Mouse (Mus musculus) gastrocnemius, adult 2 months (tissue): ENCODE data around the gene Wipf3. TPM values are rescaled to one million over a fixed set of nuclear protein-coding genes. Genes with fewer than 3 reads are reported as not detected.

Experiments used
- DNase-seq: peaks from one replicate; pipeline ENCODE4 v3.0.0; 2022
- H3K27ac ChIP-seq: fragments of 200-600 bp; 2 replicates; pipeline ENCODE4 v1.8.1; 2022; ENCODE audit warnings: mild to moderate bottlenecking
- H3K4me3 ChIP-seq: fragments of 200-600 bp; 2 replicates; pipeline ENCODE4 v1.8.1; 2022; ENCODE audit warnings: mild to moderate bottlenecking, moderate library complexity
- CTCF ChIP-seq: fragments of 200-600 bp; IDR thresholded peaks from 2 replicates; pipeline ENCODE4 v1.8.1; 2022; ENCODE audit warnings: antibody characterized with exemption, mild to moderate bottlenecking, moderate library complexity
- intact Hi-C: fragments of 180-260 bp; cut with DNase I; formaldehyde crosslinking; loops from one replicate; pipeline ENCODE4 v1.15.1; 2025
- total RNA-seq, 2 experiments: library from RNA; stranded (reverse); gene quantifications; 2 replicates each; pipeline ENCODE4 v1.2.3; 2021

Gene Wipf3
- total RNA-seq, 2 experiments from 2014 or later, result 11.3 to 14.3 TPM

GRCm38 (mm10) chr6:54463701-54464458, 34.5 kb downstream of the Wipf3 start:
- Histone ChIP-seq H3K4me3 (no peak overlapping the region), H3K27ac (peak overlapping the region; percentile 46; the same call in 1 of the 2 replicates)
- TF ChIP-seq CTCF, result no peak
- DNase-seq, result peak; percentile 58
- intact Hi-C loops, result loop anchor here (2.0 kb wide), 1 partner anchor 29 kb away; no protein-coding TSS in a partner anchor

- no peak overlapping the region for H3K27ac ChIP-seq
Measured at GRCm38 (mm10) chr6:54464926-54465325, 35.5 kb downstream of the Wipf3 start.

GRCm38 (mm10) chr6:54467371-54467770, 38.0 kb downstream of the Wipf3 start:
- H3K27ac ChIP-seq, result peak overlapping the region; percentile 90
- intact Hi-C loops, result no loop called here
- peak; percentile 44 for DNase-seq
- H3K4me3 ChIP-seq, result peak overlapping the region; percentile 33; the same call in 1 of the 2 replicates
- TF ChIP-seq CTCF, result no peak

More at GRCm38 (mm10) chr6:54464926-54465325, 35.5 kb downstream of the Wipf3 start:
- intact Hi-C loops, result loop anchor here (2.0 kb wide), 1 partner anchor 30 kb away; no protein-coding TSS in a partner anchor
- no peak overlapping the region for H3K4me3 ChIP-seq
- DNase-seq, result no peak
- TF ChIP-seq CTCF, result no peak

GRCm38 (mm10) chr6:54471866-54472265, 42.5 kb downstream of the Wipf3 start:
- intact Hi-C loops, result no loop called here
- peak overlapping the region; percentile 75 for H3K27ac ChIP-seq
- TF ChIP-seq CTCF, result no peak
- H3K4me3 ChIP-seq, result no peak overlapping the region
- DNase-seq, result no peak

GRCm38 (mm10) chr6:54472846-54473715, 43.7 kb downstream of the Wipf3 start:
- intact Hi-C loops, result no loop called here
- TF ChIP-seq CTCF, result no peak
- Histone ChIP-seq H3K27ac (peak overlapping the region; percentile 20; the same call in 1 of the 2 replicates), H3K4me3 (no peak overlapping the region)
- no peak for DNase-seq

- Histone ChIP-seq H3K4me3 (no peak overlapping the region), H3K27ac (peak overlapping the region; percentile 38; the same call in 1 of the 2 replicates)
- intact Hi-C loops, result loop anchor here (5.0 kb wide), 1 partner anchor 69 kb away; no protein-coding TSS in a partner anchor
- DNase-seq, result no peak
- no peak for TF ChIP-seq CTCF
Measured at GRCm38 (mm10) chr6:54475926-54476667, 46.7 kb downstream of the Wipf3 start.

GRCm38 (mm10) chr6:54478646-54479324, 49.4 kb downstream of the Wipf3 start:
- Histone ChIP-seq H3K4me3 (no peak overlapping the region), H3K27ac (no peak overlapping the region)
- peak; percentile 56 for TF ChIP-seq CTCF
- intact Hi-C loops, result loop anchor here (5.0 kb wide), 1 partner anchor 71 kb away; no protein-coding TSS in a partner anchor
- peak; percentile 61 for DNase-seq

- no peak overlapping the region for H3K4me3 ChIP-seq
- no peak for TF ChIP-seq CTCF
- no peak for DNase-seq
- no peak overlapping the region for H3K27ac ChIP-seq
- intact Hi-C loops, result no loop called here
Measured at GRCm38 (mm10) chr6:54481390-54482112, 52.1 kb downstream of the Wipf3 start.

GRCm38 (mm10) chr6:54485000-54485399, 55.6 kb downstream of the Wipf3 start:
- Histone ChIP-seq H3K4me3 (no peak overlapping the region), H3K27ac (no peak overlapping the region)
- intact Hi-C loops, result no loop called here
- TF ChIP-seq CTCF, result no peak
- no peak for DNase-seq

- H3K27ac ChIP-seq, result no peak overlapping the region
- intact Hi-C loops, result no loop called here
- TF ChIP-seq CTCF, result no peak
- no peak for DNase-seq
- no peak overlapping the region for H3K4me3 ChIP-seq
Measured at GRCm38 (mm10) chr6:54485435-54485901, 56.1 kb downstream of the Wipf3 start.

- no peak for DNase-seq
- Histone ChIP-seq H3K4me3 (no peak overlapping the region), H3K27ac (no peak overlapping the region)
- intact Hi-C loops, result no loop called here
- TF ChIP-seq CTCF, result no peak
Measured at GRCm38 (mm10) chr6:54485973-54486569, 56.7 kb downstream of the Wipf3 start.
